Mouse (Mus musculus) testis, postnatal 14 days (tissue): ENCODE results near the gene Emp3.
"Not testable (repeated sequence)": the region's sequence is repeated elsewhere in the genome, so short reads cannot be mapped to it uniquely, and the experiment has no call there.

Experiments used
- DNase-seq: peaks from one replicate; pipeline ENCODE4 v3.0.0; 2021; ENCODE audit warnings: low spot score

The Emp3 gene

GRCm38 (mm10) chr7:45921242-45921621 is at the start of gene Emp3:
Gene Emp3 (minus strand): TSS chr7:45921404.
- no peak for DNase-seq

- no peak for DNase-seq
These were observed 35.4 kb upstream of the Emp3 start for GRCm38 (mm10) chr7:45956611-45957010.

- DNase-seq: no peak
These were observed 27.9 kb upstream of the Emp3 start for GRCm38 (mm10) chr7:45949061-45949460.

- not testable (repeated sequence) for DNase-seq
These were observed 22.1 kb upstream of the Emp3 start for GRCm38 (mm10) chr7:45943280-45943679.

- DNase-seq: no peak
These were observed 20.8 kb upstream of the Emp3 start for GRCm38 (mm10) chr7:45941986-45942385.

- DNase-seq: no peak
These were observed 18.6 kb upstream of the Emp3 start for GRCm38 (mm10) chr7:45939836-45940235.

GRCm38 (mm10) chr7:45935114-45935513 is 13.9 kb upstream of the Emp3 start:
- no peak for DNase-seq

- not testable (repeated sequence) for DNase-seq
These were observed 12.6 kb upstream of the Emp3 start for GRCm38 (mm10) chr7:45933766-45934165.

GRCm38 (mm10) chr7:45929688-45930087 is 8.5 kb upstream of the Emp3 start:
- DNase-seq: no peak

- DNase-seq: no peak
These were observed 7.6 kb upstream of the Emp3 start for GRCm38 (mm10) chr7:45928626-45929295.

- DNase-seq: no peak
These were observed 3.2 kb upstream of the Emp3 start for GRCm38 (mm10) chr7:45924429-45924816.

GRCm38 (mm10) chr7:45923762-45924428 is 2.7 kb upstream of the Emp3 start, which contains the start of gene Ccdc114:
Gene Ccdc114 (plus strand): TSS chr7:45924072.
- DNase-seq: peak; percentile 85

- DNase-seq: peak; percentile 93
These were observed 1.9 kb upstream of the Emp3 start for GRCm38 (mm10) chr7:45922928-45923761.

- no peak for DNase-seq
These were observed 871 bp upstream of the Emp3 start for GRCm38 (mm10) chr7:45921950-45922600.

- DNase-seq: no peak
These were observed 492 bp downstream of the Emp3 start for GRCm38 (mm10) chr7:45920583-45921241.

- DNase-seq: no peak
These were observed 1.4 kb downstream of the Emp3 start for GRCm38 (mm10) chr7:45919761-45920160.

GRCm38 (mm10) chr7:45919083-45919671 is 2.0 kb downstream of the Emp3 start:
- no peak for DNase-seq

GRCm38 (mm10) chr7:45917926-45918325 is 3.3 kb downstream of the Emp3 start:
- DNase-seq: no peak

GRCm38 (mm10) chr7:45917004-45917704 is 4.0 kb downstream of the Emp3 start:
- no peak for DNase-seq
